Mouse (Mus musculus) adrenal gland, postnatal 14 days (tissue): Measurements from ENCODE around the gene Pde6g. TPM values are rescaled to one million over a fixed set of nuclear protein-coding genes. Genes with fewer than 3 reads are reported as not detected.
"Not testable (repeated sequence)": the region's sequence is repeated elsewhere in the genome, so short reads cannot be mapped to it uniquely, and the experiment has no call there.

Source experiments
- DNase-seq: peaks from one replicate; pipeline ENCODE4 v3.0.0; 2021; ENCODE audit warnings: mixed read lengths
- total RNA-seq: library from RNA; stranded (reverse); gene quantifications from 2 replicates; pipeline ENCODE4 v1.2.3, GENCODE M21; 2021

Pde6g gene
- total RNA-seq, 1 experiment from 2014 or later = 0.33 TPM

DNA sequence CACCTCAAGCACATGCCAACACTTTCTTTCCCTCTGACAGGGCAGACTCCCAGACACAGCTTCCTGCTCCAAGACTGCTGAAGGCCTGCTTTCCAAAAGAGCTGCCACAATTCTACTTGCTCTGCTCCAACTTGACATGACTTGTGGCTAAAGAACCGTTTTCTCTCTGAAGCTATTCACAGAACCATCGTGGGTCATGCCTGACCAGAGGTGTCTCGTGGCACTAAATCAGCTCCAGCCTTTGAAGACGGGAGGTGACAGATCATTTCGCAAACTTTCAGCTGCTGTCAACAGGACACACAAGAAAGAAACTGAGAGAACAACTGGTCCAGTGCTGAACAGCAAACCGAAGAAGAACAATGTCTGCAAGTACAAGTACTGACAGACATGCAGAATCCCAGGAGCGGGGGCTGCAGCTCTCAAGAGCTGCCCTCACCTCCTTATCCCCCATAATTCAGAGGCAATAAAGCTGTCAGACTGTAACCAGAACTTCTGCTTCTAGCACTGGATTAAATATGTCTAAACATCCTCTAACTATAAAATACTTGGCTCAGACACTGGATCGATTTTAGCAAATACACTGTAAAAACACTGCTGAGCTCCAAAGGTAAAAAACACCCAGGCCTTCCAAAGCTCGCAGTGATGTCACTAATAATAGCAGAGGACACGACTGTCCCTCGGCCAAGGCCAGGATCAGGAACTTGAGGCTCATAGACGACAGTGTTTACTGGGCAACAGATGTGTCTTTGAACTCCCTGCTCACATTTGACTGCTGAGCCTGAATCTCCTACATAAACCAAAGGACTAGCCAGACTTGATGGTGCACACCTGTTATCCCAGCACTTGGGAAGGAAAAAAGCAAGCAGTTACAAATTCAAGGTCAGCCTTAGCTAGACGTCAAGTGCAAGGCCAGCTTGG, 30.4 kb downstream of the Pde6g start:
- peak; percentile 34 for DNase-seq

DNA sequence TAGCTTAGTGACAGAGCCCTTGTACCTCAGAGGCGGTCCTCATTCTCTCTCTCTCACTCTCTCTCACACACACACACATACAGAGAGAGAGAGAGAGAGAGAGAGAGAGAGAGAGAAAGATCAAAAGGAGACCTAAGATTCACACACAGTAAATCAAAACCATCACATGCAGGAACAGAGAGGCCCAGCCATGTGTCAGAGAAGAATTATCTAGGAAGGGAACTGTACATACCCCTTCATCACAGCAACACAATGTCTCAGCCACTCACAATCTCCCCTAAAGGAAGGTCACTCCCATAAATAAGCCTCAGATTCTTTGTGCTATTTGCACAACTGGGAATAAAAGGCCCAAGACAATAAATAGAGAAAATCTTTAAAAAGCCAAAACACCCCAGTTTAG, 34.7 kb downstream of the Pde6g start:
- no peak for DNase-seq

DNA sequence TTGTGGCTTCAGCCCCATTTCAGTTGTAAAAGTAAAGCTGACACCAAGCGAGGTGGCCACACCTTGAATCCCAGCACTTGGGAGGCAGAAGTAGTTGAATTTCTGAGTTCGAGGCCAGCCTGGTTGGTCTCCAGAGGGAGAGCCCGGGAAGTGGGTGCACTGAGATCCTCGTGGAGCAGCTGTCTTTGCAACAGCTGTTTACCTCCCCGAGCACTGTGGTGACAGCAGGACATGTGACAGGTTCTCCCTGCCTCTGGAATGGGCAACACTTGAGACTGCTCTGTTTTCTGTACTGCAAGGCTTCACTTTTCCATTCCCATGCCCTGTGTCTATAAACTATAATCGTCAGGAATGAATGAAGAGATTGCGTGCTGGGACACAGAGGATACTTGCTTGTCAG, 35.4 kb downstream of the Pde6g start:
- no peak for DNase-seq

DNA sequence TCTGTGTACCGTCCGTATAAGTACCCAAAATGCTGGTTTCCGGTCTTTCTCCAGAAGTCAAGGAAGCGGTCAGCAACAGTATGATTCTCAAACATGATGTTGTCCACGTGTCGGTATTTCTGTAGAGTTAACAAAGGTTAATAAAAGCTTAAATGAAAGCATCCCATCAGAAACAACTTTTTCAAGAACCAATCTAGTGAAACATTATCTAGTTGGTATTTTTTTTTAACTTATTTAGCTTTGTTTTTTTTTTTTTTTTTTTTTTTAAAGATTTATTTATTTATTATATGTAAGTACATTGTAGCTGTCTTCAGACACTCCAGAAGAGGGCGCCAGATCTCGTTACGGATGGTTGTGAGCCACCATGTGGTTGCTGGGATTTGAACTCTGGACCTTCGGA, 39.7 kb downstream of the Pde6g start:
- DNase-seq = not testable (repeated sequence)

DNA sequence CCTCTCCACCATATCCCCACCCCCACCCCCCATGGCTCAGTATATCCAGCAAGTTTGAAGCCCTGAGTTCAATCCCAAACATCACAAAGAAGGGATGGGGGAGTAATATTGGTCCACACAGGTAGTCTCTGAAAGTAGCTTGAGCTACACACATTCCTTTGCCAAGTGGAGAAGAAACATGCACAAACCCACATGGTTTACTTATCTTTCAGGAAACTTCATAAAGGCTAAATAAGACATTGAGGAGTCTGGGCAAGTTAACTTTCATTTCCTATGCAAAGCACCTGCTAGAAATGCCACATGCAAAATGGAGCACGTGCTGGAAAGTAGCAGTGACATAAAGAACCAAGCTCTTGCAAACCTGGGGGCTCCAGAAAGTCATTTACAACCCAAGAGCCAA, 46.9 kb downstream of the Pde6g start:
- DNase-seq = no peak

DNA sequence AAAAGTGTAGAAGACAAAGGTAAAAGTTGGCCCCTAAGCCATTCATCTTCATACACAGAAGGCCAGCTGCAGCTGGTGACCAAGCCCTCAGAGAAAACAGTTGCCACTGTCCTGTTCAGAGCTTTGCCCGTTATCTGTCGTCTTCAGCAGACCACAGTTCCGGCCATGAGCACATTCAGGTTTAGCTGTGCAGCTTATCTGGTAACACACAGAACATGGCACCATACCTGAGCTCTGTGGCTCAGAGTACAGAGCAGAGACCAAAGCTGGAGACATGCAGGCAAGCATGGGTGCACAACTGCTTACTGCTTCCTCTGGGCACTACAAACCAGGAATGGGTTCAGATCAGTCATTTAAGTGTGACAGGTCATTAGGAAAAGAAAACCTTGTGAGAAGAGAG, 47.4 kb downstream of the Pde6g start:
- no peak for DNase-seq

DNA sequence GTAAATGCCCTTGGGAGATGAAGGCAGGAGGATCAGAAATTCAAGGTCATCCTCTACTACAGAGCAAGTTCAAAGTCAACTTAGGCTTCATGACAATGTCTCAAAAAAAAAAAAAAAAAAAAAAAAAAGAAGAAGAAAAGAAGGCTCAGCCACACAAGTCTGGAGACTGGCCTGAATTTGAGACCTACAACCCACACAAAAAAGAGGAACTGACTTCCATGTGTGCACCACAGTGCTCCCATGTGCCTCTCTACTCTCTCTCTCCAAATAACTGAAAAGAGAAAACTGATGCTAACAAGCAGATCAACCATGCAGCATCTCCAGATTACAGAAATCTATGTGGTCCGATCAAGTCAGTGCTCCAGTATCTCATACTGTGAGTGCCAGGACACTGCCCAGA, 48.5 kb downstream of the Pde6g start:
- DNase-seq = no peak

DNA sequence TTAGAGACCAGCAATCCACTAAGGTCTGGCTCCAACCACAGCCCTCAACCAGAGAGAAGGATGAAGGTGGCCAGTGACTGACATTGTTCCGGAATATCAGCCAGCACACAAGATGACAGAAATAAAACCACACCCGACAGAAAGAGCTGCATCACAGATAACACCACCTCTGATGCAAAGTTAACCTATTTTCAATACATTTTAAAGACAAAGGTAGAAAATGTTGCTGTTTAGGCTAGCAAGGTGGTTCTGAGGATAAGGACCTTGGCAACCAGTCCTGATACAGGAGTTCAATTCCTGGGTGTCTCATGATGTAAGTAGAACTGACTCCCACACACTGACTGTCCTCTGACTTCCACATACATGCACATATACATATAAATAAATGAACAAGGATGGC, 54.0 kb downstream of the Pde6g start:
- no peak for DNase-seq

Other genes with a start within 250 kb of the Pde6g start
- 12.4 and 17.2 TPM in 2 replicates for gene Bahcc1, start 220.6 kb downstream of the Pde6g start, total RNA-seq
- 1,064 and 1,109 TPM in 2 replicates for gene Actg1, start 105.0 kb downstream of the Pde6g start, total RNA-seq
- gene Fscn2, start 92.0 kb downstream of the Pde6g start, total RNA-seq = 0.37 and 0.71 TPM in 2 replicates
- 18.7 and 24.6 TPM in 2 replicates for gene Faap100, start 74.7 kb downstream of the Pde6g start, total RNA-seq
- 73.8 and 82.5 TPM in 2 replicates for gene Nploc4, start 15.8 kb downstream of the Pde6g start, total RNA-seq
- 2.3 and 4.7 TPM in 2 replicates for gene Tspan10, start 10.9 kb downstream of the Pde6g start, total RNA-seq
- gene Oxld1, start 4.6 kb upstream of the Pde6g start, total RNA-seq = 53.9 and 58.6 TPM in 2 replicates
- 20.6 and 28.1 TPM in 2 replicates for gene Ccdc137, start 4.6 kb upstream of the Pde6g start, total RNA-seq
- 19.6 and 23.4 TPM in 2 replicates for gene Arl16, start 14.1 kb upstream of the Pde6g start, total RNA-seq
- 161 TPM in 2 replicates for gene Mrpl12, start 31.1 kb upstream of the Pde6g start, total RNA-seq
- 50.7 and 64.4 TPM in 2 replicates for gene Slc25a10, start 38.3 kb upstream of the Pde6g start, total RNA-seq
- gene Gcgr, start 77.2 kb upstream of the Pde6g start, total RNA-seq = 2.3 and 11.7 TPM in 2 replicates
- gene Mcrip1, start 96.2 kb upstream of the Pde6g start, total RNA-seq = 52.6 and 67.9 TPM in 2 replicates
- 0.48 TPM in 1 of 2 replicates, not detected in the other for gene Ppp1r27, start 97.6 kb upstream of the Pde6g start, total RNA-seq
- 449 and 479 TPM in 2 replicates for gene P4hb, start 119.8 kb upstream of the Pde6g start, total RNA-seq
- gene Arhgdia, start 128.1 kb upstream of the Pde6g start, total RNA-seq = 268 and 310 TPM in 2 replicates
- 120 and 128 TPM in 2 replicates for gene Alyref, start 144.9 kb upstream of the Pde6g start, total RNA-seq
- gene Anapc11, start 144.9 kb upstream of the Pde6g start, total RNA-seq = 68.3 and 69.0 TPM in 2 replicates
- 1.6 TPM in 1 of 2 replicates, not detected in the other for gene Npb, start 155.0 kb upstream of the Pde6g start, total RNA-seq
- 148 and 187 TPM in 2 replicates for gene Pcyt2, start 164.4 kb upstream of the Pde6g start, total RNA-seq
- 37.1 and 39.7 TPM in 2 replicates for gene Sirt7, start 171.7 kb upstream of the Pde6g start, total RNA-seq
- 51.8 and 55.3 TPM in 2 replicates for gene Mafg, start 180.1 kb upstream of the Pde6g start, total RNA-seq
- 1.6 TPM in 2 replicates for gene Pycr1, start 190.3 kb upstream of the Pde6g start, total RNA-seq
- gene Myadml2, start 194.7 kb upstream of the Pde6g start, total RNA-seq = 0.94 TPM in 1 of 2 replicates, not detected in the other
- 8.3 and 11.2 TPM in 2 replicates for gene Notum, start 207.7 kb upstream of the Pde6g start, total RNA-seq
- gene Aspscr1, start 219.5 kb upstream of the Pde6g start, total RNA-seq = 69.4 and 71.3 TPM in 2 replicates